Mouse (Mus musculus): ENCODE measurements around the gene Fxyd7. TPM values are rescaled to one million over a fixed set of nuclear protein-coding genes. Genes with fewer than 3 reads are reported as not detected.

Gene Fxyd7
- total RNA-seq, 2 experiments from 2014 or later = 2.0 to 2.1 TPM

GRCm38 (mm10) chr7:31054661-31055320 is 3.5 kb upstream of the Fxyd7 start:
- DNase-seq = peak; percentile 69
- intact Hi-C loops (cut with DNase I; ENCODE audit: low total_unique reads) = no loop called here

GRCm38 (mm10) chr7:31053882-31054447 is 2.7 kb upstream of the Fxyd7 start:
- no peak for DNase-seq
- intact Hi-C loops (cut with DNase I; ENCODE audit: low total_unique reads) = no loop called here

- intact Hi-C loops (cut with DNase I; ENCODE audit: low total_unique reads) = no loop called here
- peak; percentile 61 for DNase-seq
These were observed 1.6 kb upstream of the Fxyd7 start for GRCm38 (mm10) chr7:31052636-31053434.

- intact Hi-C loops (cut with DNase I; ENCODE audit: low total_unique reads) = no loop called here
- no peak for DNase-seq
These were observed 976 bp upstream of the Fxyd7 start for GRCm38 (mm10) chr7:31052251-31052635.

- no peak for DNase-seq
- intact Hi-C loops (cut with DNase I; ENCODE audit: low total_unique reads) = no loop called here
These were observed 346 bp downstream of the Fxyd7 start for GRCm38 (mm10) chr7:31050921-31051320.

- intact Hi-C loops (cut with DNase I; ENCODE audit: low total_unique reads) = no loop called here
- DNase-seq = no peak
These were observed 780 bp downstream of the Fxyd7 start for GRCm38 (mm10) chr7:31050487-31050886.

GRCm38 (mm10) chr7:31049846-31050281 is 1.4 kb downstream of the Fxyd7 start:
- DNase-seq = no peak
- intact Hi-C loops (cut with DNase I; ENCODE audit: low total_unique reads) = no loop called here

- intact Hi-C loops (cut with DNase I; ENCODE audit: low total_unique reads) = no loop called here
- DNase-seq = no peak
These were observed 2.0 kb downstream of the Fxyd7 start for GRCm38 (mm10) chr7:31049135-31049845.

GRCm38 (mm10) chr7:31042431-31042910 is 8.8 kb downstream of the Fxyd7 start, which contains the start of gene Fxyd5:
Fxyd5 (minus strand) TSS chr7:31042481.
- intact Hi-C loops (cut with DNase I; ENCODE audit: low total_unique reads) = no loop called here
- DNase-seq = no peak

- intact Hi-C loops (cut with DNase I; ENCODE audit: low total_unique reads) = no loop called here
- DNase-seq = peak; percentile 67
These were observed 9.5 kb downstream of the Fxyd7 start for GRCm38 (mm10) chr7:31041662-31042315.

GRCm38 (mm10) chr7:31041023-31041407 is 10.3 kb downstream of the Fxyd7 start:
- no peak for DNase-seq
- intact Hi-C loops (cut with DNase I; ENCODE audit: low total_unique reads) = no loop called here

GRCm38 (mm10) chr7:31040281-31041022 is 10.8 kb downstream of the Fxyd7 start:
- DNase-seq = no peak
- intact Hi-C loops (cut with DNase I; ENCODE audit: low total_unique reads) = no loop called here

- intact Hi-C loops (cut with DNase I; ENCODE audit: low total_unique reads) = no loop called here
- no peak for DNase-seq
These were observed 12.3 kb downstream of the Fxyd7 start for GRCm38 (mm10) chr7:31039011-31039410.

GRCm38 (mm10) chr7:31037675-31038074 is 13.6 kb downstream of the Fxyd7 start:
- intact Hi-C loops (cut with DNase I; ENCODE audit: low total_unique reads) = no loop called here
- no peak for DNase-seq

GRCm38 (mm10) chr7:31036917-31037316 is 14.3 kb downstream of the Fxyd7 start:
- DNase-seq = no peak
- intact Hi-C loops (cut with DNase I; ENCODE audit: low total_unique reads) = no loop called here

GRCm38 (mm10) chr7:31035291-31035690 is 16.0 kb downstream of the Fxyd7 start:
- intact Hi-C loops (cut with DNase I; ENCODE audit: low total_unique reads) = no loop called here
- DNase-seq = no peak

GRCm38 (mm10) chr7:31034789-31035188 is 16.5 kb downstream of the Fxyd7 start:
- DNase-seq = no peak

GRCm38 (mm10) chr7:31033409-31034165 is 17.7 kb downstream of the Fxyd7 start:
- intact Hi-C loops (cut with DNase I; ENCODE audit: low total_unique reads) = no loop called here
- no peak for DNase-seq

More at GRCm38 (mm10) chr7:31034789-31035188, 16.5 kb downstream of the Fxyd7 start:
- intact Hi-C loops (cut with DNase I; ENCODE audit: low total_unique reads) = no loop called here
